Mouse (Mus musculus) MEL (cell line): ENCODE results near the gene D10Wsu102e.
A peak's percentile ranks its signal among the peaks of the same experiment; 100 is the strongest.

Experiments used
- CTCF ChIP-seq, 3 experiments: IDR thresholded peaks in 2 of 3; conservative IDR thresholded peaks in 1 of 3; 2 replicates each; pipeline ENCODE4 v1.5.1; 2011 to 2012; ENCODE audit warnings: low read length in 3 of 3, low read depth in 2 of 3, mild to moderate bottlenecking in 2 of 3, improper control_type of control experiment in 1 of 3, inconsistent platforms in 1 of 3, mixed read lengths in 1 of 3, moderate library complexity in 1 of 3; ENCODE audit not compliant: control insufficient read depth in 1 of 3, insufficient read depth in 1 of 3, poor library complexity in 1 of 3, severe bottlenecking in 1 of 3
- ETS1 ChIP-seq: IDR thresholded peaks from 2 replicates; pipeline ENCODE4 v1.6.1; 2012; ENCODE audit warnings: low read depth, mild to moderate bottlenecking, inconsistent platforms, low read length, improper control_type of control experiment, moderate library complexity
- POLR2A ChIP-seq, 2 experiments: IDR thresholded peaks; 2 replicates each; pipeline ENCODE4 v1.6.1; 2011 to 2012; ENCODE audit warnings: low read length in 2 of 2, mild to moderate bottlenecking in 2 of 2, control low read depth in 1 of 2, improper control_type of control experiment in 1 of 2, low read depth in 1 of 2, moderate library complexity in 1 of 2; ENCODE audit not compliant: control insufficient read depth in 1 of 2, insufficient read depth in 1 of 2, poor library complexity in 1 of 2

DNA sequence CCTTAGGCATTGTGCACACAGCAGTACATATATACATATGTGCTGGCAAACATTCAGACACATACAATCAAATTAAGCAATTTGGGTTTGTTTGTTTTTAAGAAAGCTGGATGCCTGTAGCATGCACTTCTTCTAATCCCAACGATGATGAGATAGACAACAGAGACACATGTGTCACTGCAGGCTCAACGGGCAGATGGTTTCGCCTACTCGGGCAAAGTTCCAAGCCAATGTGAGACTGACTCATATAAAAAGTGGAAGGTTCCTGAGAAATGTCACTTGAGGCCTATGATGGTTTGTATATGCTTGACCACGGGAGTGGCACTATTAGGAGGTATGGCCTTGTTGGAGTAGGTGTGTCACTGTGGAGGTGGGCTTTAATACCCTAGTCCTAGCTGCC is 16.9 kb upstream of the D10Wsu102e start:
- TF ChIP-seq ETS1 (0 out of 2 replicates have a peak, but pooled peaks have one; percentile 21), CTCF (IDR thresholded peaks at IDR 0.05 in 2 of 3, conservative IDR thresholded peaks at IDR 0.05 in 1 of 3; ENCODE audit: control insufficient read depth in 1 of 3, insufficient read depth in 1 of 3, low read depth in 2 of 3, low read length in 3 of 3, poor library complexity in 1 of 3, severe bottlenecking in 1 of 3) (no peak), POLR2A (IDR thresholded peaks at IDR 0.05; ENCODE audit: control insufficient read depth in 1 of 2, insufficient read depth in 1 of 2, low read depth in 1 of 2, low read length in 2 of 2, poor library complexity in 1 of 2) (no peak)
